Mouse (Mus musculus) heart, embryonic 16.5 days (tissue): ENCODE measurements at regions not wholly inside any gene's neighbourhood (a gene's known extent, or its start where the extent isn't known, plus 50 kb on each side); places are given as distances from the start of the nearest gene placed in this dataset. TPM values are rescaled to one million over a fixed set of nuclear protein-coding genes. Genes with fewer than 3 reads are reported as not detected.

Experiments
- microRNA counts: library from miRNA; unstranded; fragments of <30 nt; microRNA quantifications from one replicate; lab custom pipeline; 2016
- microRNA-seq: library from miRNA; unstranded; fragments of <30 nt; microRNA quantifications from one replicate; pipeline ENCODE4, GENCODE M21; 2017

MicroRNAs in the stretch of these regions (microRNA counts, 519-probe panel; counts per million panel counts)
- microRNA mmu-miR-129-3p (lab: Ali Mortazavi, UCI) (2,439 counts per million, percentile 56 among the panel's probes with 10 or more counts), microRNA mmu-miR-129-5p (lab: Ali Mortazavi, UCI) (2,279 counts per million, percentile 44 among the panel's probes with 10 or more counts)

Small RNAs in the stretch of these regions (microRNA-seq; reads per million reads assigned to microRNA genes)
- gene Mir129-2 (not detected), gene Mir129b (not detected)
